Mouse (Mus musculus): ENCODE results near the gene Foxo1. TPM values are rescaled to one million over a fixed set of nuclear protein-coding genes. Genes with fewer than 3 reads are reported as not detected.

Foxo1 gene
- polyA plus RNA-seq, 1 experiment from 2014 or later = 3.0 TPM

DNA sequence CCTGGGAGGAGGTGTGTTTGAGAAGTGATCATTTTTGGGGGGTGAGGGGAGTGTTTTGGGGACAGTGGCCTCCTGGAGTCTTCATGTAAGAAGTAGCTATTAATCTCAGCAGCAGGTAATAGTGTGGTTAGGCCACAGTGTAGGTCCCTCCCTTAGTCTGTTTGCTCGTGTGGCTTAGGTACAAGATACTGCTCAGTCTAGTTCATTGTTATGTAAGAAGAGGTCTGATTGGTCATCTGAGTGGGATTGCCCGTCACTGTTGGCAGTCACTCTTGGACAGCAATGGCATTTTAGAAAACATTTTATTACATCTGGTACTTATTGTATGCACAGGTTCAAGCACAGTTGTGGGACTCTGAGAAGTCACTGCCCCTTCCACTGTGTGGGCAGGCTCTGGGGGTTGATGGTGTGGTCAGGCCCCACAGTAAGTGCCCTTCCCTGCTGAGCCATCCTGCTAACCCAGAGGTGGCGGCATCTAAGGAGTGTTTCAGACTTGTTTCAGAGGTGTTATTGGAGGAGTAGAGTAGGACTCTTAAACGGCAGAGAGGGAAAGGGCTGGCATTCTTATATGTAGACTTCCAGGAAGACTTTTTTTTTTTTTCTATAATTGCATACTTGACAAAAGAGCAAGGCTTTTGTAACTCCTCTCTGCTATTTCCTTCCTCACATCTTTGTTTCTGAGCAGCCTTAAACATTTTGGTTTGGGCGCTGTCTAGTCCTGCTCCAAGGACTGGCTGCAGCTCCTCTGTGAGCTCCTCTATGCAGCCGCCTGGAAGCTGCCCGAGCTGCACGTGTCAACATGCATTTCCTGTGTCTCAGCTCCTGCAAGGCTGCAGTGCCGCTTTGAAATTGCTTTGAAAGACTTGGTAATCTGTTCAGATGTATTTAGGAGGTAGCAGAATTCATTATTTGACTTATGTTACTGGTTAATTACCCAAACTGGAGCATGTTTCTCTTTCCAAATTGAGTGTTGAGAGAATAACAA is 54.6 kb downstream of the Foxo1 start:
- DNase-seq (ENCODE audit: low spot score, missing footprints) (peak; percentile 82), ATAC-seq (ENCODE audit: low FRiP score) (no peak)
- H3K4me2 ChIP-seq = no peak overlapping the region
- H3K36me3 ChIP-seq (ENCODE audit: control insufficient read depth, insufficient read depth, low read length) = no peaks in the 10 kb centered on the region
- no peak overlapping the region for H3K27ac ChIP-seq (ENCODE audit: low read depth, low read length)
- no peaks in the 10 kb centered on the region for H3K27me3 ChIP-seq (ENCODE audit: control insufficient read depth, insufficient read depth, low read length)
- no peak overlapping the region for H3K9ac ChIP-seq (ENCODE audit: low read length)
- 47% methylated on average over 9 of the region's 9 CpGs for WGBS
- no peaks in the 10 kb centered on the region for H3K9me3 ChIP-seq (ENCODE audit: control insufficient read depth, low read length)
- H3K4me1 ChIP-seq (ENCODE audit: control insufficient read depth, insufficient read depth, low read length) = no peaks in the 10 kb centered on the region
- H3K4me3 ChIP-seq (ENCODE audit: low read depth, low read length) = no peak overlapping the region

DNA sequence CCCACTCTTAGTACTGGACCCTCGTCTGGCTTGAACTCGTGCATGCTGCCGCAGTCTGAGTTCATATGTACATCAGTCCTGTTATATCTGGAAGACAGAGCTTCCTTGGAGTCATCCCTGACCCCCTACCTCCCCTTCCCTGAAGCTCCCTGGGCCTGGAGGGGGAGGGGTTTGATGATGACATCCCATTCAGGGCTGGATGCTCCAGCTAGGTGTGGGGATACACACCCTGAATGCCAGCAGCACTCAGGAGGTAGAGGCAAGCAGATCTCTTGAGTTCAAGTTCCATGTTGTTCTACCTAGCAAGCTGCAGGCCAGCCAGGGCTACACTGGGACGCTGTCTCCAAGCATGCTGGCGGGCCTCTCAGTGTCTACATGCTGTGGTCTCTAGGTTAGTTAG is 56.9 kb downstream of the Foxo1 start:
- no peaks in the 10 kb centered on the region for H3K36me3 ChIP-seq (ENCODE audit: control insufficient read depth, insufficient read depth, low read length)
- H3K4me3 ChIP-seq (ENCODE audit: low read depth, low read length) = no peak overlapping the region
- H3K4me1 ChIP-seq (ENCODE audit: control insufficient read depth, insufficient read depth, low read length) = no peaks in the 10 kb centered on the region
- ATAC-seq (ENCODE audit: low FRiP score) (no peak), DNase-seq (ENCODE audit: low spot score, missing footprints) (peak; percentile 78)
- H3K9ac ChIP-seq (ENCODE audit: low read length) = no peak overlapping the region
- no peaks in the 10 kb centered on the region for H3K9me3 ChIP-seq (ENCODE audit: control insufficient read depth, low read length)
- no peak overlapping the region for H3K4me2 ChIP-seq
- H3K27me3 ChIP-seq (ENCODE audit: control insufficient read depth, insufficient read depth, low read length) = no peaks in the 10 kb centered on the region
- 96% methylated on average over 5 of the region's 5 CpGs for WGBS
- no peak overlapping the region for H3K27ac ChIP-seq (ENCODE audit: low read depth, low read length)

DNA sequence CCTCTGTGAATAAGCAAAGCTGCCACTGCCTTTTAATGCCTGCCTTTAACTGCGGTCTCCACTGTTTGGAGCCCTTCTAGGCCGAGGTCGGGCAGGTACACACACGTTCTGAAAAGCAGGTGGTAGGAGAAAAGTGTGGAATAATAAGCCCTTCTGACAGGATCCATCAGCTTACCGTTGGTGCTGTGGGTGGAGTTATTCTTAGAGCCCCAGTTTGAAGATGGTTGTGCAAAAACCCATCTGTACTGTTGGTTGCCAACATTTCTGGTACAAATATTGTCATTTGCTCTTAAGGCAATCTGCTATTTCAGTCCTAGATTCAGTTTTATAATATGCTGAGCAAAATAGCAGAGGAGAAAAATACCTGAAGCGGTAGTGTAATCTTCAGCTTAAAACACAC is 58.6 kb downstream of the Foxo1 start:
- no peaks in the 10 kb centered on the region for H3K4me1 ChIP-seq (ENCODE audit: control insufficient read depth, insufficient read depth, low read length)
- H3K4me3 ChIP-seq (ENCODE audit: low read depth, low read length) = no peak overlapping the region
- DNase-seq (ENCODE audit: low spot score, missing footprints) (peak; percentile 19), ATAC-seq (ENCODE audit: low FRiP score) (no peak)
- no peaks in the 10 kb centered on the region for H3K9me3 ChIP-seq (ENCODE audit: control insufficient read depth, low read length)
- H3K9ac ChIP-seq (ENCODE audit: low read length) = no peak overlapping the region
- H3K36me3 ChIP-seq (ENCODE audit: control insufficient read depth, insufficient read depth, low read length) = no peaks in the 10 kb centered on the region
- H3K4me2 ChIP-seq = no peak overlapping the region
- H3K27ac ChIP-seq (ENCODE audit: low read depth, low read length) = no peak overlapping the region
- no peaks in the 10 kb centered on the region for H3K27me3 ChIP-seq (ENCODE audit: control insufficient read depth, insufficient read depth, low read length)
- WGBS = 91% methylated on average over 6 of the region's 6 CpGs

DNA sequence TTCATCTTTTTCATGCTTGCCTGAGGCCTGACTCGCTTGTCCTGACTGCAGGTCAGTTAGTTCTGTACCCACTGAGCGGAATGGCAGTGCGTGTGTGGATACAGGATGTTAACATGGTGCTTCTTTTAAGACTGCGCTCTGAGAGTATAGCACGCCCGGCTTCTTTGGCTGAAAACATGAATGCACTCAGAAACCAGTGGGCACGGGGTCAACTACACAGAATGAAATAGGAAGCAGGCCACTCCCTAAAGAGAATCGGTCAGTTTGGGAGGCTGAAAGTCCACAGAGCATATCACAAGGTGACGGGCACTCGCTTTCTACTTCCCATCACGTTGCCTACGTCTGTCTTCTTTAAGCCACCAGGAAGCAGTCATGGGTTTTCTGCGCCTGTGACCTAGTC is 59.0 kb downstream of the Foxo1 start:
- Histone ChIP-seq H3K27ac (ENCODE audit: low read depth, low read length) (no peak overlapping the region), H3K4me2 (no peak overlapping the region), H3K4me1 (ENCODE audit: control insufficient read depth, insufficient read depth, low read length) (no peaks in the 10 kb centered on the region), H3K9me3 (ENCODE audit: control insufficient read depth, low read length) (no peaks in the 10 kb centered on the region), H3K36me3 (ENCODE audit: control insufficient read depth, insufficient read depth, low read length) (no peaks in the 10 kb centered on the region), H3K4me3 (ENCODE audit: low read depth, low read length) (no peak overlapping the region), H3K27me3 (ENCODE audit: control insufficient read depth, insufficient read depth, low read length) (no peaks in the 10 kb centered on the region), H3K9ac (ENCODE audit: low read length) (no peak overlapping the region)
- ATAC-seq (ENCODE audit: low FRiP score) (no peak), DNase-seq (ENCODE audit: low spot score, missing footprints) (peak; percentile 56)
- 87% methylated on average over 13 of the region's 13 CpGs for WGBS

DNA sequence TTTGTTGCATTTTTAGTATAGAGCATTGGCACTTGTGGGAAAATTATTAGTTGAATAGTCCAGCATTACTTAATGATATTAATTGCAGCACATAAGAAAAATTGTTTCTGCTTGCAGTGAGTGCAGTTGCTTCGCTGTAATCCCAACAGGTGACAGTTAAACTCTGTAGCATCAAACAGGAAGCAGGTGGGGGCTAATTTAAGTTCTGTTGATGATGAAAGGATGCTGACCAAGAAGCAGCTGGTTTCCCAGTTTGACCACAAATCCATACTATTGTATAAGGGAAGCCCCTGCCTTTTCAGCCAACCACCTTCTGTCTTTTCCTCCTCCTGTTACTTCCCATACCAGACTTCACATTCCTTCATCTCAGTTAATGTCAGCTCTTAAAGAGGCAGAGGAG is 63.6 kb downstream of the Foxo1 start:
- Histone ChIP-seq H3K4me2 (no peak overlapping the region), H3K4me3 (ENCODE audit: low read depth, low read length) (no peak overlapping the region), H3K27ac (ENCODE audit: low read depth, low read length) (no peak overlapping the region), H3K36me3 (ENCODE audit: control insufficient read depth, insufficient read depth, low read length) (no peaks in the 10 kb centered on the region), H3K9ac (ENCODE audit: low read length) (no peak overlapping the region), H3K27me3 (ENCODE audit: control insufficient read depth, insufficient read depth, low read length) (no peaks in the 10 kb centered on the region), H3K4me1 (ENCODE audit: control insufficient read depth, insufficient read depth, low read length) (no peaks in the 10 kb centered on the region), H3K9me3 (ENCODE audit: control insufficient read depth, low read length) (no peaks in the 10 kb centered on the region)
- 91% methylated on average over 1 of the region's 1 CpGs for WGBS
- ATAC-seq (ENCODE audit: low FRiP score) = no peak
- peak; percentile 10 for DNase-seq (ENCODE audit: low spot score, missing footprints)

DNA sequence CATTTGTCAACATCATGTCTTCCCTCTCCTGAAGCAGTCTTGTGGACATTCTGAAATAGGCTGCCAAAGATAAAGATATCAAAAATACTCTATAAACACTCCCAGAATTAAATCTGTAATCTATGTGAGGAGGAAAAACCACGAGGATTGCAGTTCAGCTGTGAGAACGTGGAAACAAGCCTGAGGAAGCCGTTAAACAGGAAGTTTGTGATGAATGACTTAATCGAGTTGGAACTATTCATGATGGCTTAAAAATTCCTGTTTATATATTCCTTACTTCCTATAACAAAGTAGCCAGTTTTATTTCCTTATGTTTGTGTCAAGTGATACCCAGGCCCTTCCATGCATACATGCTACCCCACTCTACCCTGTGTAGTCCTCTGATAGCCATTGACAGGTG is 70.6 kb downstream of the Foxo1 start:
- Histone ChIP-seq H3K36me3 (ENCODE audit: control insufficient read depth, insufficient read depth, low read length) (no peaks in the 10 kb centered on the region), H3K4me1 (ENCODE audit: control insufficient read depth, insufficient read depth, low read length) (peaks cover 10% of the 10 kb centered on the region), H3K4me3 (ENCODE audit: low read depth, low read length) (no peak overlapping the region), H3K4me2 (no peak overlapping the region), H3K9ac (ENCODE audit: low read length) (no peak overlapping the region), H3K27me3 (ENCODE audit: control insufficient read depth, insufficient read depth, low read length) (no peaks in the 10 kb centered on the region), H3K27ac (ENCODE audit: low read depth, low read length) (no peak overlapping the region), H3K9me3 (ENCODE audit: control insufficient read depth, low read length) (no peaks in the 10 kb centered on the region)
- 85% methylated on average over 4 of the region's 4 CpGs for WGBS
- DNase-seq (ENCODE audit: low spot score, missing footprints) = no peak
- no peak for ATAC-seq (ENCODE audit: low FRiP score)

DNA sequence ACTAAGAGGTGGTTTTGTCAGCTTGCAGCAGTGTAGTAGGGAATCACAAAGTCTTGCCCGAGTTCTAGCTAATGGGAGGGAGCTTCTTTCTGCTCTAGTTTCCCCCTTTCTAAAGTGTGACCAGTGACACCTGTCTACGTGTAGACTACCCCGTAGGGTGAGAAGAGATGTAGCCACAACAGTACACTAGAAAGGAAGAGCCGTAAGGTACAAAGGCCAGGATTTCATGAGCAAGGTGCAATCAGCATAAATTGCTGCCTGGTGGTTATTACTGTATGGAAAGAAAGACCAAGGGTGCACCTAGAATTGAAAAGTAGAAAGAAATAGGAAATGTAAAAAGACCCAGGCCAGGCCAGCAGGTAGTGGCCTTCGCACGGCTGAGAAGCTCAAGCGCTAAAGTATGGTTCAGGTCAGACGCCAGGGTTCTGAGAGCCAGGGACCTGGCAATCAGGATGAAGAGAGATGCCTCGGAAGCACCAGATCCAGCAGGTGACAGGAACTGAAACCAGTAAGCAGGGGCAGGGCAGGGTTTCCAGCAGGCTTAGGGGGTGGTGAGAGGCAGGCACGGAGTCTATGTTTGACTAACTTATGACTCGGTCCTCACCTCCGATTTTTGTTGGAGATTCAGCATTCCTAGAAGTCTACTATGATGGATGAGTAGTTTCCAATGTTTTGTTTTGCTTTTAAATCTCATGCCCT is 72.3 kb downstream of the Foxo1 start:
- Histone ChIP-seq H3K36me3 (ENCODE audit: control insufficient read depth, insufficient read depth, low read length) (no peaks in the 10 kb centered on the region), H3K9me3 (ENCODE audit: control insufficient read depth, low read length) (no peaks in the 10 kb centered on the region), H3K9ac (ENCODE audit: low read length) (no peak overlapping the region), H3K27ac (ENCODE audit: low read depth, low read length) (no peak overlapping the region), H3K27me3 (ENCODE audit: control insufficient read depth, insufficient read depth, low read length) (no peaks in the 10 kb centered on the region), H3K4me1 (ENCODE audit: control insufficient read depth, insufficient read depth, low read length) (peaks cover 10% of the 10 kb centered on the region), H3K4me2 (no peak overlapping the region), H3K4me3 (ENCODE audit: low read depth, low read length) (no peak overlapping the region)
- 91% methylated on average over 12 of the region's 12 CpGs for WGBS
- DNase-seq (ENCODE audit: low spot score, missing footprints) = peak; percentile 47
- no peak for ATAC-seq (ENCODE audit: low FRiP score)

DNA sequence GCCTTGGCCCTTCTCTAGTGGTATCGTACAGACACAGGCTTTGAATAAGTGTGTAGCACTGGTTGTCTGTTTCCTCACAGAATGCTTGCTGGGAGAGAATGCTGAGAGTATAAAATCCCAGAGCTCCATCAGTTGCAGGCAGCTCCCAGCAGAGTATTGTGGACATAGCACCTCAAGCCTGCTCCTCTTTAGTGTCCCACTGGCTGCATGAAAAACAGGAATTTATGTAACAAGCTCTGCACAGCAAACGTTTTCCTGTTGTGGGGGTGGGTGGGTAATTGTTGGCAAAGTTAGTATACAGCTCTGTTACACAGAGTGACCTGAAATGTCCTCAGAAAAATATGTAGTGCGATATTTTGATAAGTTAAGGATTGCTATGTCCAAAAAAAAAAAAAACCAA is 74.1 kb downstream of the Foxo1 start:
- no peak overlapping the region for H3K4me2 ChIP-seq
- no peak overlapping the region for H3K27ac ChIP-seq (ENCODE audit: low read depth, low read length)
- no peaks in the 10 kb centered on the region for H3K36me3 ChIP-seq (ENCODE audit: control insufficient read depth, insufficient read depth, low read length)
- H3K4me1 ChIP-seq (ENCODE audit: control insufficient read depth, insufficient read depth, low read length) = peaks cover 10% of the 10 kb centered on the region
- no peak overlapping the region for H3K9ac ChIP-seq (ENCODE audit: low read length)
- H3K4me3 ChIP-seq (ENCODE audit: low read depth, low read length) = no peak overlapping the region
- DNase-seq (ENCODE audit: low spot score, missing footprints) (peak; percentile 85), ATAC-seq (ENCODE audit: low FRiP score) (no peak)
- H3K9me3 ChIP-seq (ENCODE audit: control insufficient read depth, low read length) = no peaks in the 10 kb centered on the region
- H3K27me3 ChIP-seq (ENCODE audit: control insufficient read depth, insufficient read depth, low read length) = no peaks in the 10 kb centered on the region
- 62% methylated on average over 3 of the region's 3 CpGs for WGBS

DNA sequence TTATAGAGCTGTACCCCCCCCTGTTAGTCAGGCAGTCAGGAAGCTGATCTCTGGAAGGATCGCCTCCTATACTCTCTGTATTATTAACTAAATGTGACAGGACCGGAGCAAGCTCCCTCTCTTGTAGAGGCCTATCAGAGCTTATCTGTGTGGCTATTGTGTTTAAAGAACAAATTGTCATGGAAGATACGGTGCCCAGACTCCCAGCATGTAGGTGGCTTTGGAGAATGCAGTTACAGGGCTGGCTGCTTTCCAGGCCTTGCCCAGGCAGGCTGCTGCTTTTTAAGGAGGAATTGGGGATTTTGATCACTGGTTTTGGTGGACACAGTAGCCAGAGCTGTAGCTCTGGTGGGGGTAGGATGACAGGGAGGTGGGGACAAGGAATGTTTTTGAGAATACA is 74.7 kb downstream of the Foxo1 start:
- Histone ChIP-seq H3K9me3 (ENCODE audit: control insufficient read depth, low read length) (no peaks in the 10 kb centered on the region), H3K9ac (ENCODE audit: low read length) (no peak overlapping the region), H3K36me3 (ENCODE audit: control insufficient read depth, insufficient read depth, low read length) (no peaks in the 10 kb centered on the region), H3K27me3 (ENCODE audit: control insufficient read depth, insufficient read depth, low read length) (no peaks in the 10 kb centered on the region), H3K27ac (ENCODE audit: low read depth, low read length) (no peak overlapping the region), H3K4me3 (ENCODE audit: low read depth, low read length) (no peak overlapping the region), H3K4me1 (ENCODE audit: control insufficient read depth, insufficient read depth, low read length) (peaks cover 10% of the 10 kb centered on the region), H3K4me2 (no peak overlapping the region)
- DNase-seq (ENCODE audit: low spot score, missing footprints) = peak; percentile 85
- no peak for ATAC-seq (ENCODE audit: low FRiP score)
- whole genome bisulfite sequencing = 25% methylated on average over 3 of the region's 3 CpGs
